9 mouse cellular contexts compared by ENCODE assay signal in the genomic region with DNA sequence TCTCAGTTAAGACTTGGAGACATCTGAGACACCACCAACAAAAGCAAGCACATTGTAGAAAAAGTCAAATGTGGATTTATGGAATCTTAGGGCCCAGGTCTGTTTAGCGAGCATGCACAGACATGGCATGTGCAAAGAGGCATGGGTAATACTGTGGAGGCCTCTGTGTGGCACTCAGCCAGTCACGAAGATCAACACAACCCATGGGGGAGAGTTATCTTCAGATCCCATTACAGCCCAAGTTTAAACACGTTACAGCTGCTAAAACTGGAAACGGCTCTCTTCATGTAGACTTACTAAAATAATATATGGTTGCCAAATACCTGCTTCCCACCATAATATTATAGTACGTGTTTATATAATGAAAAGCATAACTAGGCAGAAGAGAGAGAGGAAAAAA.
DNase-seq lines count a peak whose midpoint lies in the region; ATAC-seq and TF ChIP-seq lines count a peak whose summit lies in the region.
"Had no signal": no experiment of that assay in that cellular context is flagged by ENCODE, and none has a peak within 500 bp of the region (broad histone marks: within the 10 kb centered on the region; RNA-seq: fewer than 3 reads in every experiment).

No protein-coding gene starts in this region.

- peak overlapping the region; percentile 86 for H3K27ac ChIP-seq in intestine, embryonic 14.5 days (ENCODE audit: low read depth)
- H3K27ac ChIP-seq in intestine, postnatal 0 days (ENCODE audit: low read depth, low read length), result no peak overlapping the region
- peak overlapping the region; percentile 43 for H3K27ac ChIP-seq in spleen, adult 2 months (ENCODE audit: insufficient read depth, low read length)
- H3K27ac ChIP-seq in heart, postnatal 0 days (ENCODE audit: low read depth), result peak overlapping the region; percentile 68
- H3K27ac ChIP-seq in stomach, postnatal 0 days (replicated peaks), result peak overlapping the region; percentile 89
- H3K27ac ChIP-seq: neural tube, embryonic 12.5 days had no signal

- no peaks in the 10 kb centered on the region for H3K27me3 ChIP-seq in intestine, embryonic 14.5 days (replicated peaks; ENCODE audit: control insufficient read depth, insufficient read depth, low read length)
- H3K27me3 ChIP-seq in intestine, postnatal 0 days (replicated peaks; ENCODE audit: control insufficient read depth, insufficient read depth, low read length), result no peaks in the 10 kb centered on the region
- no peaks in the 10 kb centered on the region for H3K27me3 ChIP-seq in spleen, adult 2 months (ENCODE audit: control insufficient read depth, insufficient read depth, low read length)
- H3K27me3 ChIP-seq in heart, postnatal 0 days (ENCODE audit: control insufficient read depth, insufficient read depth, low read length), result no peaks in the 10 kb centered on the region
- H3K27me3 ChIP-seq in stomach, postnatal 0 days (ENCODE audit: control insufficient read depth, insufficient read depth, low read length), result no peaks in the 10 kb centered on the region
- H3K27me3 ChIP-seq: neural tube, embryonic 12.5 days had no signal

- no peak for TF ChIP-seq POLR2A in spleen, adult 2 months (IDR thresholded peaks at IDR 0.05; ENCODE audit: low read depth, low read length)

- WGBS in intestine, embryonic 14.5 days, result 27% methylated on average over 5 of the region's 5 CpGs
- 58% methylated on average over 5 of the region's 5 CpGs for WGBS in intestine, postnatal 0 days
- 78% methylated on average over 5 of the region's 5 CpGs for WGBS in spleen, adult 2 months
- 21% methylated on average over 5 of the region's 5 CpGs for WGBS in heart, postnatal 0 days
- 19% methylated on average over 5 of the region's 5 CpGs for WGBS in stomach, postnatal 0 days

- no peak overlapping the region for H3K9ac ChIP-seq in intestine, embryonic 14.5 days (ENCODE audit: low read length)
- no peak overlapping the region for H3K9ac ChIP-seq in intestine, postnatal 0 days (ENCODE audit: low read depth, low read length)
- no peak overlapping the region for H3K9ac ChIP-seq in heart, postnatal 0 days (replicated peaks; ENCODE audit: low read depth, low read length)
- H3K9ac ChIP-seq in stomach, postnatal 0 days (ENCODE audit: low read length), result no peak overlapping the region
- H3K9ac ChIP-seq: neural tube, embryonic 12.5 days had no signal

- peaks cover 32% of the 10 kb centered on the region for H3K36me3 ChIP-seq in intestine, embryonic 14.5 days (ENCODE audit: control insufficient read depth, insufficient read depth, low read length)
- peaks cover 24% of the 10 kb centered on the region for H3K36me3 ChIP-seq in intestine, postnatal 0 days (ENCODE audit: control insufficient read depth, insufficient read depth)
- H3K36me3 ChIP-seq in spleen, adult 2 months (ENCODE audit: control insufficient read depth, insufficient read depth, low read length), result peaks cover 15% of the 10 kb centered on the region
- H3K36me3 ChIP-seq in heart, postnatal 0 days (replicated peaks; ENCODE audit: control insufficient read depth, insufficient read depth, low read length), result peaks cover 21% of the 10 kb centered on the region
- peaks cover 7% of the 10 kb centered on the region; the same call in 1 of the 2 replicates for H3K36me3 ChIP-seq in stomach, postnatal 0 days (ENCODE audit: control insufficient read depth, insufficient read depth, low read length)

- TF ChIP-seq EP300 in heart, postnatal 0 days (IDR thresholded peaks at IDR 0.05; ENCODE audit: low read depth), result no peak
- peak; percentile 30 for TF ChIP-seq EP300 in stomach, postnatal 0 days (optimal IDR thresholded peaks at IDR 0.05)

- no peak for ATAC-seq in intestine, embryonic 14.5 days (replicated peaks; ENCODE audit: low FRiP score, low TSS enrichment, low read depth)
- no peak for ATAC-seq in intestine, postnatal 0 days
- no peak for ATAC-seq in heart, postnatal 0 days (ENCODE audit: insufficient read depth, low read depth)
- ATAC-seq in stomach, postnatal 0 days (ENCODE audit: low FRiP score, low TSS enrichment), result peak; percentile 82

- H3K4me2 ChIP-seq in intestine, embryonic 14.5 days (ENCODE audit: low read length), result 0 out of 2 replicates have a peak overlapping the region, but pooled peaks have one; percentile 8
- no peak overlapping the region for H3K4me2 ChIP-seq in intestine, postnatal 0 days (replicated peaks; ENCODE audit: low read depth)
- H3K4me2 ChIP-seq in heart, postnatal 0 days (ENCODE audit: low read depth, low read length), result no peak overlapping the region
- no peak overlapping the region for H3K4me2 ChIP-seq in stomach, postnatal 0 days (replicated peaks; ENCODE audit: low read depth)
- H3K4me2 ChIP-seq: neural tube, embryonic 12.5 days had no signal

- peaks cover 32% of the 10 kb centered on the region for H3K4me1 ChIP-seq in intestine, embryonic 14.5 days (replicated peaks; ENCODE audit: control insufficient read depth, insufficient read depth, low read length)
- H3K4me1 ChIP-seq in intestine, postnatal 0 days (replicated peaks; ENCODE audit: control insufficient read depth, insufficient read depth, low read length), result peaks cover 11% of the 10 kb centered on the region; the same call in 1 of the 2 replicates
- H3K4me1 ChIP-seq in spleen, adult 2 months (ENCODE audit: control insufficient read depth, insufficient read depth, insufficient read length), result peaks cover 6% of the 10 kb centered on the region; the same call in 1 of the 2 replicates
- peaks cover 38% of the 10 kb centered on the region for H3K4me1 ChIP-seq in heart, postnatal 0 days (ENCODE audit: control insufficient read depth, insufficient read depth)
- peaks cover 9% of the 10 kb centered on the region for H3K4me1 ChIP-seq in stomach, postnatal 0 days (replicated peaks; ENCODE audit: control insufficient read depth, insufficient read depth)

- no peak overlapping the region for H3K4me3 ChIP-seq in intestine, embryonic 14.5 days (ENCODE audit: low read depth, low read length)
- H3K4me3 ChIP-seq in intestine, postnatal 0 days (ENCODE audit: low read depth, low read length), result no peak overlapping the region
- no peak overlapping the region for H3K4me3 ChIP-seq in spleen, adult 2 months (ENCODE audit: extremely low read depth, insufficient read depth, insufficient read length)
- no peak overlapping the region for H3K4me3 ChIP-seq in heart, postnatal 0 days (ENCODE audit: low read depth, low read length)
- no peak overlapping the region for H3K4me3 ChIP-seq in stomach, postnatal 0 days (ENCODE audit: low read depth, low read length)
- H3K4me3 ChIP-seq: neural tube, embryonic 12.5 days had no signal

- DNase-seq in intestine, embryonic 14.5 days (ENCODE audit: low spot score), result no peak
- no peak for DNase-seq in spleen, adult 2 months (ENCODE audit: low read depth in 1 of 2, low spot score in 2 of 2)
- no peak for DNase-seq in spleen, adult 18-20 months
- DNase-seq in heart, postnatal 0 days (ENCODE audit: low spot score), result no peak
- peak; percentile 52 for DNase-seq in stomach, postnatal 0 days (ENCODE audit: low spot score)
- no peak for DNase-seq in ovary, postnatal 10 days (ENCODE audit: low spot score)
- DNase-seq in ovary, adult 18-20 months (ENCODE audit: low spot score), result no peak

- H3K9me3 ChIP-seq in intestine, embryonic 14.5 days (ENCODE audit: control insufficient read depth, low read length), result no peaks in the 10 kb centered on the region
- no peaks in the 10 kb centered on the region for H3K9me3 ChIP-seq in intestine, postnatal 0 days (ENCODE audit: control insufficient read depth)
- no peaks in the 10 kb centered on the region for H3K9me3 ChIP-seq in heart, postnatal 0 days (replicated peaks; ENCODE audit: control insufficient read depth, low read length)
- H3K9me3 ChIP-seq in stomach, postnatal 0 days (ENCODE audit: control insufficient read depth, low read length), result no peaks in the 10 kb centered on the region
- H3K9me3 ChIP-seq: neural tube, embryonic 12.5 days had no signal

- TF ChIP-seq CTCF in intestine, postnatal 0 days (IDR thresholded peaks at IDR 0.05; ENCODE audit: low read depth), result no peak
- no peak for TF ChIP-seq CTCF in spleen, adult 2 months (IDR thresholded peaks at IDR 0.05; ENCODE audit: extremely low read depth, insufficient read depth, insufficient read length, insufficient replicate concordance)
- no peak for TF ChIP-seq CTCF in heart, postnatal 0 days (IDR thresholded peaks at IDR 0.05; ENCODE audit: low read depth)
- TF ChIP-seq CTCF in stomach, postnatal 0 days (IDR thresholded peaks at IDR 0.05; ENCODE audit: low read depth), result no peak
